8 mouse cellular contexts compared by ENCODE assay signal in genomic region chr9:99139194-99140023, GRCm38 (mm10). TPM values are rescaled to one million over a fixed set of nuclear protein-coding genes. Genes with fewer than 3 reads are reported as not detected.
DNase-seq lines count a peak whose midpoint lies in the region; ATAC-seq lines count a peak whose summit lies in the region.

No protein-coding gene starts in this region.

- H3K27ac ChIP-seq in embryonic facial prominence, embryonic 12.5 days, result peak overlapping the region; percentile 36; the same call in 1 of the 2 replicates
- peak overlapping the region; percentile 72; the same call in 1 of the 2 replicates for H3K27ac ChIP-seq in heart, embryonic 16.5 days (ENCODE audit: low read length)
- peak overlapping the region; percentile 35; the same call in 1 of the 2 replicates for H3K27ac ChIP-seq in limb, embryonic 12.5 days
- H3K27ac ChIP-seq in midbrain, embryonic 14.5 days (replicated peaks; ENCODE audit: low read depth, low read length), result peak overlapping the region; percentile 94

- no peaks in the 10 kb centered on the region for H3K9me3 ChIP-seq in embryonic facial prominence, embryonic 12.5 days
- H3K9me3 ChIP-seq in heart, embryonic 16.5 days (replicated peaks; ENCODE audit: control insufficient read depth, low read length), result no peaks in the 10 kb centered on the region
- H3K9me3 ChIP-seq in limb, embryonic 12.5 days, result no peaks in the 10 kb centered on the region
- no peaks in the 10 kb centered on the region for H3K9me3 ChIP-seq in midbrain, embryonic 14.5 days (ENCODE audit: control insufficient read depth, low read length)

- H3K9ac ChIP-seq in embryonic facial prominence, embryonic 12.5 days, result peak overlapping the region; percentile 73
- peak overlapping the region; percentile 88 for H3K9ac ChIP-seq in heart, embryonic 16.5 days (ENCODE audit: low read length)
- peak overlapping the region; percentile 75 for H3K9ac ChIP-seq in limb, embryonic 12.5 days (replicated peaks)
- H3K9ac ChIP-seq in midbrain, embryonic 14.5 days (replicated peaks; ENCODE audit: low read length), result peak overlapping the region; percentile 76

- H3K4me3 ChIP-seq in embryonic facial prominence, embryonic 12.5 days, result peak overlapping the region; percentile 74
- peak overlapping the region; percentile 85 for H3K4me3 ChIP-seq in heart, embryonic 16.5 days (ENCODE audit: low read length)
- peak overlapping the region; percentile 79 for H3K4me3 ChIP-seq in limb, embryonic 12.5 days (replicated peaks)
- H3K4me3 ChIP-seq in midbrain, embryonic 14.5 days (replicated peaks; ENCODE audit: low read depth, low read length), result peak overlapping the region; percentile 69

- peak; percentile 54 for ATAC-seq in embryonic facial prominence, embryonic 12.5 days (ENCODE audit: insufficient number of reproducible peaks, insufficient read depth, low FRiP score, low TSS enrichment)
- peak; percentile 70 for ATAC-seq in heart, embryonic 16.5 days (replicated peaks; ENCODE audit: extremely low read depth, insufficient read depth, low FRiP score)
- peak; percentile 81 for ATAC-seq in limb, embryonic 12.5 days (ENCODE audit: insufficient number of reproducible peaks, insufficient read depth, low FRiP score, low TSS enrichment, low read depth)
- ATAC-seq in midbrain, embryonic 14.5 days (ENCODE audit: low FRiP score, low TSS enrichment), result peak; percentile 86

- under 1% methylated on average over 58 of the region's 77 CpGs for WGBS in embryonic facial prominence, embryonic 12.5 days
- under 1% methylated on average over 64 of the region's 77 CpGs for WGBS in heart, embryonic 16.5 days
- WGBS in limb, embryonic 12.5 days, result under 1% methylated on average over 71 of the region's 77 CpGs
- WGBS in midbrain, embryonic 14.5 days, result under 1% methylated on average over 52 of the region's 77 CpGs

- H3K4me1 ChIP-seq in embryonic facial prominence, embryonic 12.5 days, result 0 out of 2 replicates have a peak, but pooled peaks cover 3% of the 10 kb centered on the region
- H3K4me1 ChIP-seq in heart, embryonic 16.5 days (ENCODE audit: control insufficient read depth, insufficient read depth, low read length), result peaks cover 13% of the 10 kb centered on the region
- H3K4me1 ChIP-seq in limb, embryonic 12.5 days (replicated peaks), result peaks cover 6% of the 10 kb centered on the region; the same call in 1 of the 2 replicates
- H3K4me1 ChIP-seq in midbrain, embryonic 14.5 days (ENCODE audit: control insufficient read depth, insufficient read depth, low read length), result peaks cover 17% of the 10 kb centered on the region

- DNase-seq in layer of hippocampus, adult 11-12 months (ENCODE audit: low spot score), result peak; percentile 28
- no peak for DNase-seq in layer of hippocampus, postnatal 14 days (ENCODE audit: low spot score in 2 of 2)
- DNase-seq in MN1 (ENCODE audit: low spot score), result peak; percentile 31
- DNase-seq in midbrain, embryonic 14.5 days, result peak; percentile 64
- DNase-seq in testis, postnatal 10 days (ENCODE audit: low spot score), result peak; percentile 61

- H3K36me3 ChIP-seq in embryonic facial prominence, embryonic 12.5 days, result no peaks in the 10 kb centered on the region
- H3K36me3 ChIP-seq in heart, embryonic 16.5 days (ENCODE audit: control insufficient read depth, insufficient read depth), result no peaks in the 10 kb centered on the region
- H3K36me3 ChIP-seq in limb, embryonic 12.5 days, result no peaks in the 10 kb centered on the region
- no peaks in the 10 kb centered on the region for H3K36me3 ChIP-seq in midbrain, embryonic 14.5 days (ENCODE audit: control insufficient read depth, insufficient read depth, low read length)

- peak overlapping the region; percentile 78 for H3K4me2 ChIP-seq in embryonic facial prominence, embryonic 12.5 days (replicated peaks)
- H3K4me2 ChIP-seq in heart, embryonic 16.5 days (ENCODE audit: low read depth, low read length), result peak overlapping the region; percentile 94
- peak overlapping the region; percentile 79 for H3K4me2 ChIP-seq in limb, embryonic 12.5 days
- H3K4me2 ChIP-seq in midbrain, embryonic 14.5 days (ENCODE audit: low read length), result peak overlapping the region; percentile 65

- 0 out of 2 replicates have a peak, but pooled peaks cover 13% of the 10 kb centered on the region for H3K27me3 ChIP-seq in embryonic facial prominence, embryonic 12.5 days
- H3K27me3 ChIP-seq in heart, embryonic 16.5 days (ENCODE audit: control insufficient read depth, insufficient read depth, low read length), result no peaks in the 10 kb centered on the region
- H3K27me3 ChIP-seq in limb, embryonic 12.5 days, result peaks cover 23% of the 10 kb centered on the region
- H3K27me3 ChIP-seq in midbrain, embryonic 14.5 days (ENCODE audit: control insufficient read depth, insufficient read depth, low read length), result peaks cover 5% of the 10 kb centered on the region; the same call in 1 of the 2 replicates

RNA-seq across cellular contexts. Expression of gene Pik3cb, which starts 1.0 kb away (rescaled TPM):
- 10 to 100 TPM; 22.9 to 23.6 TPM for total RNA-seq in layer of hippocampus, postnatal 14 days (2021)
- 2.0 and 2.5 TPM in 2 replicates for polyA plus RNA-seq in embryonic facial prominence, embryonic 12.5 days (2016; fragmentation: Nextera tagmentation; extraction: Ambion mirVana)
- 0.98 and 1.5 TPM in 2 replicates for polyA plus RNA-seq in heart, embryonic 16.5 days (2015; fragmentation: Nextera tagmentation; extraction: Ambion mirVana)
- 1.3 and 1.4 TPM in 2 replicates for polyA plus RNA-seq in limb, embryonic 12.5 days (2016; fragmentation: Nextera tagmentation; extraction: Ambion mirVana)
- polyA plus RNA-seq in midbrain, embryonic 14.5 days (2014; fragmentation: Nextera tagmentation; extraction: Ambion mirVana), result 4.7 and 5.9 TPM in 2 replicates

Comparison
In these comparisons a context has a peak if more than half of its experiments do, and no peak if none do; other contexts are left out.
1. DNase-seq: peak in layer of hippocampus, adult 11-12 months (single experiment), MN1 (single experiment), midbrain, embryonic 14.5 days (single experiment) and testis, postnatal 10 days (single experiment); none in layer of hippocampus, postnatal 14 days (0 of 2).
2. H3K27ac ChIP-seq: peak in every context shown above with its lines; median percentile 94 in midbrain, embryonic 14.5 days; 72 in heart, embryonic 16.5 days; 36 in embryonic facial prominence, embryonic 12.5 days; 35 in limb, embryonic 12.5 days.
3. Peak in every context shown above with its lines, with median percentiles within 50 percentile points of each other: ATAC-seq, H3K4me2 ChIP-seq, H3K4me3 ChIP-seq and H3K9ac ChIP-seq.